Mouse (Mus musculus) adrenal gland, postnatal 36 days (tissue): ENCODE data around the gene Dnaaf1. TPM values are rescaled to one million over a fixed set of nuclear protein-coding genes. Genes with fewer than 3 reads are reported as not detected.

ENCODE experiments used
- DNase-seq, 2 experiments: peaks; one replicate each; pipeline ENCODE4 v3.0.0; 2021; ENCODE audit warnings: mixed read lengths in 1 of 2
- long read RNA-seq, 2 experiments: library from polyadenylated mRNA; stranded (forward); transcript quantifications; one replicate each; pipeline ENCODE4 v2.0.0; 2021; ENCODE audit warnings: borderline sequencing depth in 2 of 2
- total RNA-seq, 2 experiments: library from RNA; stranded (reverse); gene quantifications; 2 replicates each; pipeline ENCODE4 v1.2.3; 2021

Gene Dnaaf1
- under 1 TPM in 1 of 2 experiments, not detected in 1; 0.10 TPM for total RNA-seq
- long read RNA-seq, experiment 1, result 0 reads
- long read RNA-seq, experiment 2, result 0 reads

- peak; percentile 98 to 99 for DNase-seq
Observed at GRCm38 (mm10) chr8:119574437-119575365, at the start of gene Dnaaf1, which contains the start of gene Hsdl1. Gene Dnaaf1 (plus strand): TSS chr8:119575235. Gene Hsdl1 (minus strand): TSS chr8:119575183.

- DNase-seq, result no peak
Observed at GRCm38 (mm10) chr8:119528762-119529161, 46.3 kb upstream of the Dnaaf1 start.

- peak; percentile 22 to 37 for DNase-seq
Observed at GRCm38 (mm10) chr8:119530937-119531336, 44.1 kb upstream of the Dnaaf1 start.

GRCm38 (mm10) chr8:119531397-119531796, 43.6 kb upstream of the Dnaaf1 start:
- no peak for DNase-seq

- no peak for DNase-seq
Observed at GRCm38 (mm10) chr8:119531973-119532372, 43.1 kb upstream of the Dnaaf1 start.

- no peak for DNase-seq
Observed at GRCm38 (mm10) chr8:119544606-119545005, 30.4 kb upstream of the Dnaaf1 start.

- no peak for DNase-seq
Observed at GRCm38 (mm10) chr8:119545180-119545579, 29.9 kb upstream of the Dnaaf1 start.

- no peak for DNase-seq
Observed at GRCm38 (mm10) chr8:119545791-119546190, 29.2 kb upstream of the Dnaaf1 start.

GRCm38 (mm10) chr8:119547019-119547691, 27.9 kb upstream of the Dnaaf1 start:
- DNase-seq, result peak in 1 of 2 experiments; percentile 32

- DNase-seq, result no peak
Observed at GRCm38 (mm10) chr8:119548560-119549113, 26.4 kb upstream of the Dnaaf1 start.

- no peak for DNase-seq
Observed at GRCm38 (mm10) chr8:119552967-119553366, 22.1 kb upstream of the Dnaaf1 start.

- DNase-seq, result no peak
Observed at GRCm38 (mm10) chr8:119555861-119556260, 19.2 kb upstream of the Dnaaf1 start.

- no peak for DNase-seq
Observed at GRCm38 (mm10) chr8:119557132-119557531, 17.9 kb upstream of the Dnaaf1 start.

- DNase-seq, result peak; percentile 85 to 87
Observed at GRCm38 (mm10) chr8:119557821-119558602, 17.0 kb upstream of the Dnaaf1 start.

- DNase-seq, result peak; percentile 98
Observed at GRCm38 (mm10) chr8:119558603-119559401, 16.2 kb upstream of the Dnaaf1 start, which contains the start of gene Mbtps1. Gene Mbtps1 (minus strand): TSS chr8:119558735.

GRCm38 (mm10) chr8:119559402-119559720, 15.7 kb upstream of the Dnaaf1 start:
- no peak for DNase-seq

- no peak for DNase-seq
Observed at GRCm38 (mm10) chr8:119563849-119564251, 11.2 kb upstream of the Dnaaf1 start.

- no peak for DNase-seq
Observed at GRCm38 (mm10) chr8:119566367-119566766, 8.7 kb upstream of the Dnaaf1 start.

GRCm38 (mm10) chr8:119568251-119568650, 6.8 kb upstream of the Dnaaf1 start:
- DNase-seq, result no peak

GRCm38 (mm10) chr8:119568951-119569350, 6.1 kb upstream of the Dnaaf1 start:
- no peak for DNase-seq

GRCm38 (mm10) chr8:119569881-119570280, 5.2 kb upstream of the Dnaaf1 start:
- DNase-seq, result no peak
